Mouse (Mus musculus) embryonic facial prominence, embryonic 10.5 days (tissue): ENCODE results near the gene Cela2a. TPM values are rescaled to one million over a fixed set of nuclear protein-coding genes. Genes with fewer than 3 reads are reported as not detected.
A peak's percentile ranks its signal among the peaks of the same experiment; 100 is the strongest.
"Not testable (repeated sequence)": the region's sequence is repeated elsewhere in the genome, so short reads cannot be mapped to it uniquely, and the experiment has no call there.

Experiments
- DNase-seq: peaks from one replicate; pipeline ENCODE4 v3.0.0-alpha.2; 2017; ENCODE audit warnings: low spot score
- H3K27ac ChIP-seq: fragments of 300-500 bp; sonication (generic); replicated peaks from 2 replicates; pipeline ENCODE4 v1.5.1; 2016; ENCODE audit warnings: mild to moderate bottlenecking
- H3K27me3 ChIP-seq: fragments of 300-500 bp; sonication (generic); replicated peaks from 2 replicates; pipeline ENCODE4 v1.6.1; 2016; ENCODE audit warnings: low read depth, mild to moderate bottlenecking; ENCODE audit not compliant: poor library complexity, severe bottlenecking
- H3K36me3 ChIP-seq: fragments of 300-500 bp; sonication (generic); replicated peaks from 2 replicates; pipeline ENCODE4 v1.6.1; 2016; ENCODE audit warnings: mild to moderate bottlenecking, moderate library complexity
- H3K4me1 ChIP-seq: fragments of 300-500 bp; sonication (generic); 2 replicates; pipeline ENCODE4 v1.6.1; 2016
- H3K4me3 ChIP-seq: fragments of 300-500 bp; sonication (generic); 2 replicates; pipeline ENCODE4 v1.5.1; 2016; ENCODE audit warnings: mild to moderate bottlenecking, moderate library complexity
- H3K9me3 ChIP-seq: fragments of 300-500 bp; sonication (generic); 2 replicates; pipeline ENCODE4 v1.6.1; 2016; ENCODE audit warnings: mild to moderate bottlenecking
- WGBS: fragments of 180-500 bp; shearing (Covaris S2); methylation state at CpG from one replicate; pipeline ENCODE4 v1.1.7; 2016; 5-methylcytosine and 5-hydroxymethylcytosine counted together
- polyA plus RNA-seq: library from polyadenylated mRNA; unstranded; fragments of >200 nt; fragmentation: Nextera tagmentation; extraction: Ambion mirVana; gene quantifications from 2 replicates; pipeline ENCODE4 v1.2.1, GENCODE M21; 2016

The Cela2a gene
- polyA plus RNA-seq, 1 experiment from 2014 or later: not detected

DNA sequence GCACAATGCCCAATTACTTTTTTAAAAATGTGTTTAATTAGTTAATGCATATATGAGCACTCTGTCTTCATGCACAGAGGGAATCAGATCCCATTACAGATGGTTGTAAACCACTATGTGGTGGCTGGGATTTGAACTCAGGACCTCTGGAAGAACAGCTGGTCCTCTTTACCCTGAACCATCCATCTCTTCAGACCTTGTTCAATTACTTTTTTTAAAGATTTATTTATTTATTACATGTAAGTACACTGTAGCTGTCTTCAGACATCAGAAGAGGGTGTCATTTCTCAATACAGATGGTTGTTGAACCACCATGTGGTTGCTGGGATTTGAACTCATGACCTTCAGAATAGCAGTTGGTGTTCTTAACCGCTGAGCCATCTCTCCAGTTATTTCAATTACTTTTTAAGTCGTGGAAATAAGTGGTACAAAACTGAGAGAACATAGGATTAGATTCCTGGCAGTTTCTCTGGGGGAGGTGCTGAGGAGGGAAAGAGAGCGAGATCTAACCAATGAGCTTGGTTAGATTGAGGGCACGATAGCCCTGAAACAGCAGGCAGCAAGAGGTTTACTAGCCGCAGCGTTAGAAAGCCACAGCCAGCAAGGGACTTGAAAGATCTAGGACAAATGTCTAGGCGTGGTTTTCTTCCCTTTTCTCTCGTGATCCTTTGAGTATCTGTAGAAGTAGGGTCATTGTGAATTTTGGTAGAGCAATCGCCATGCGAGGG is 33.2 kb downstream of the Cela2a start:
- H3K4me3 ChIP-seq: peak overlapping the region; percentile 73
- WGBS: 12% methylated on average over 10 of the region's 10 CpGs
- no peak for DNase-seq
- no peaks in the 10 kb centered on the region for H3K27me3 ChIP-seq
- H3K9me3 ChIP-seq: no peaks in the 10 kb centered on the region
- H3K27ac ChIP-seq: peak overlapping the region; percentile 89
- H3K4me1 ChIP-seq: peaks cover 39% of the 10 kb centered on the region
- H3K36me3 ChIP-seq: peaks cover 24% of the 10 kb centered on the region

- peaks cover 39% of the 10 kb centered on the region for H3K4me1 ChIP-seq
- H3K9me3 ChIP-seq: no peaks in the 10 kb centered on the region
- no peaks in the 10 kb centered on the region for H3K27me3 ChIP-seq
- no peak overlapping the region for H3K27ac ChIP-seq
- DNase-seq: no peak
- WGBS: 91% methylated on average over 8 of the region's 8 CpGs
- H3K4me3 ChIP-seq: no peak overlapping the region
- peaks cover 24% of the 10 kb centered on the region for H3K36me3 ChIP-seq
Observed at GRCm38 (mm10) chr4:141791951-141792350, 34.0 kb downstream of the Cela2a start.

DNA sequence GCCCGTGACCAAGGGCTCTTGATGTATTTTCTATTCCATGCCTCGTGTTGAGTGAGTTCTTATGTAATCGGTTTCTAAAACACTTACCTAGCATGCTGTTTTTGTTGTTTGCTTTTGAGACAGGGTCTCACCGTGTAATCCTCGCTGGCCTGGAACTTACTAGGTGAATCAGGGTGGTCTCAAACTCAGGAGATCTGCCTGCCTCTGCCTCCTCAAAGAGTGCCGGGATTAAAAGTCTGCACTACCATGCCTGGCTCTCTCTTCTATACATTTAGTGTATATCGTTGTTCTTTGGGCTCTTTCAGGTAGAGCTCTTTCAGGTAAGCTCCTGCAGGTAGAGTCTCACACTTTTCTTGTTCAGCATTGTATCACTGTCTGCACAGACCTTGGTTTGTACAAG is 34.5 kb downstream of the Cela2a start:
- WGBS: 93% methylated on average over 7 of the region's 7 CpGs
- no peak overlapping the region for H3K27ac ChIP-seq
- H3K36me3 ChIP-seq: peaks cover 22% of the 10 kb centered on the region
- H3K9me3 ChIP-seq: no peaks in the 10 kb centered on the region
- peaks cover 38% of the 10 kb centered on the region for H3K4me1 ChIP-seq
- H3K27me3 ChIP-seq: no peaks in the 10 kb centered on the region
- no peak for DNase-seq
- H3K4me3 ChIP-seq: no peak overlapping the region

- peak within 1 kb of the TSS; percentile 89 for H3K4me3 ChIP-seq
- peak; percentile 98 for DNase-seq
- WGBS: under 1% methylated on average over 42 of the region's 42 CpGs
- H3K9me3 ChIP-seq: no peaks in the 10 kb centered on the region
- peaks cover 25% of the 10 kb centered on the region for H3K36me3 ChIP-seq
- peak within 1 kb of the TSS; percentile 92 for H3K27ac ChIP-seq
- H3K27me3 ChIP-seq: no peaks in the 10 kb centered on the region
- peaks cover 32% of the 10 kb centered on the region for H3K4me1 ChIP-seq
Observed at GRCm38 (mm10) chr4:141790524-141790990, 35.4 kb downstream of the Cela2a start, which contains the start of gene Dnajc16. TSS of gene Dnajc16 (minus strand) at chr4:141790931.

DNA sequence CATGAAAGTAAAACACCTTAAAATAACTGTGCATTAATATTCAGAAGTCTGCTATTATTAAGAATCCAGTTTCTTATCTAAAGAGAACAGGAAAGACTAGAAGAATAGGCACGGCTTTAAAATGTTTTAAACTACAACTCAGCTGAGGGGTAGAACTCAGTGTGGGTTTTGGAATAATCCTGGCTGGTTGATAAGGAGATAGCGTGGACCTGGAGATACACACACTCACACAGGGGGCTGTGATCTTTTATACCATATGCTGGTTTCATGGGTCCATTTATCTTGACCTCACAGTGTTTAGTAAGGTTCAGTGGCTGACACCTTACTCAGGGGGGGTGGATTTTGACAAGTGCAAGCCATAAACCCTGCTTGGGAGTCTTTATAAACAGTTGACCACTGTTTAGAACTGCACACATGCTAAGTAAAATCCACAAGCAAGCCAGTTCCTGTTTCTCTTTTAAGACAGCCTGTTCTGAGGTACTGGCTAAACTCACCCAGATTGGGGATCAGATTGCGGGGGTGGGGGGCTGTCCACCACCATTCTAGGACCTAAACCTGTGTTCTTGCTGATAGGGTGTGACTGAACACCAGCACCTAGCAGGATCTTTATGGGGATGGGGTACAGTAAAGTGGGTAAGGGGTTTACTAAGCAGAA is 36.3 kb downstream of the Cela2a start:
- Histone ChIP-seq H3K9me3 (no peaks in the 10 kb centered on the region), H3K4me3 (peak overlapping the region; percentile 89), H3K36me3 (peaks cover 34% of the 10 kb centered on the region), H3K4me1 (peaks cover 25% of the 10 kb centered on the region), H3K27ac (peak overlapping the region; percentile 92), H3K27me3 (no peaks in the 10 kb centered on the region)
- WGBS: 62% methylated on average over 3 of the region's 3 CpGs
- DNase-seq: no peak

- no peak for DNase-seq
- Histone ChIP-seq H3K4me1 (peaks cover 12% of the 10 kb centered on the region), H3K4me3 (no peak overlapping the region), H3K27me3 (no peaks in the 10 kb centered on the region), H3K27ac (no peak overlapping the region), H3K36me3 (peaks cover 56% of the 10 kb centered on the region), H3K9me3 (no peaks in the 10 kb centered on the region)
- WGBS: 93% methylated on average over 7 of the region's 7 CpGs
Observed at GRCm38 (mm10) chr4:141787462-141787861, 38.5 kb downstream of the Cela2a start.

- H3K9me3 ChIP-seq: no peaks in the 10 kb centered on the region
- 85% methylated on average over 6 of the region's 6 CpGs for WGBS
- no peak overlapping the region for H3K27ac ChIP-seq
- H3K27me3 ChIP-seq: no peaks in the 10 kb centered on the region
- no peak overlapping the region for H3K4me3 ChIP-seq
- DNase-seq: no peak
- H3K4me1 ChIP-seq: peaks cover 12% of the 10 kb centered on the region
- peaks cover 60% of the 10 kb centered on the region for H3K36me3 ChIP-seq
Observed at GRCm38 (mm10) chr4:141787046-141787445, 38.9 kb downstream of the Cela2a start.

GRCm38 (mm10) chr4:141786141-141786540 is 39.8 kb downstream of the Cela2a start:
- no peak for DNase-seq
- peaks cover 69% of the 10 kb centered on the region for H3K36me3 ChIP-seq

GRCm38 (mm10) chr4:141784835-141785234 is 41.1 kb downstream of the Cela2a start:
- H3K36me3 ChIP-seq: peaks cover 82% of the 10 kb centered on the region

More at GRCm38 (mm10) chr4:141786141-141786540, 39.8 kb downstream of the Cela2a start:
- H3K4me3 ChIP-seq: no peak overlapping the region
- H3K9me3 ChIP-seq: no peaks in the 10 kb centered on the region
- no peaks in the 10 kb centered on the region for H3K27me3 ChIP-seq
- 85% methylated on average over 13 of the region's 13 CpGs for WGBS
- no peak overlapping the region for H3K27ac ChIP-seq
- H3K4me1 ChIP-seq: peaks cover 11% of the 10 kb centered on the region

DNA sequence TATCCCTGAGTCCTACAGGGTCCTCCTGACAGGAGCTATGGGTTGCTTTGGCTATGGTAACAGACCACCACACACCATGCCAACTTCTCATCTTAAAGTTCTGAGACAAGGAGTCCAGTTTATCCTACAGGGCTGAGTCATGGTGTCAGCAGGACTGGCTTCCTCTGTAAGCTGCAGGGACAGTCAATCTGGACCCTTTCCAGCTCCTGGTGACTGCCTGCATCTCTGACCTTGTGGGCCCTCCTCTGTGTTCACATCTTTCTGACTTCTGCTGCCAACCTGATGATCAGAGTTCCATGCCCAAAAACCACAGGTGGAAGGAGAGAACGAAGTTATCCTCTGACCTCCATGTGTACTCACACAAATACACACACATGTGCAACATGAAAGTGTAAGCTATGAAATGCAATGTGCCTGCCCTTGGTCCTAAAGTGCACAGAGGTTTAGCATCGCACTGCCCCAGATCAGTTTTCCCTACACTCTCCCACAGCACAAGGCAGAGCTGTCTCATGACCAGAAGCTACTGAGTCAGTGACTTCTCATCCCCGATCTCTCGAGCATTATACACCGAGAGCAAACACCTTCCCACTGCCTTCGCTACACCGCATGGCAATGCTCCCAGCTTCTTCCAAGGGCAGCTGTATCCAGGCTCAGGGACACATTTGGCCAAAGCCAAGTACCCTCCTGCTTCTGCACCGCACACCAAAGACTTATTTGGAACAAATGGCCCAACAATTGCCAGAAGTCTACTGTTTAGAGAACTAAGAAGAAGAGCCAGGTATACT is 44.6 kb downstream of the Cela2a start:
- DNase-seq: no peak
- WGBS: 95% methylated on average over 8 of the region's 8 CpGs
- Histone ChIP-seq H3K27ac (no peak overlapping the region), H3K27me3 (no peaks in the 10 kb centered on the region), H3K4me3 (no peak overlapping the region), H3K36me3 (peaks cover 97% of the 10 kb centered on the region), H3K4me1 (no peaks in the 10 kb centered on the region), H3K9me3 (no peaks in the 10 kb centered on the region)

More at GRCm38 (mm10) chr4:141784835-141785234, 41.1 kb downstream of the Cela2a start:
- WGBS: 90% methylated on average over 5 of the region's 5 CpGs
- no peak for DNase-seq
- no peaks in the 10 kb centered on the region for H3K9me3 ChIP-seq
- no peaks in the 10 kb centered on the region for H3K27me3 ChIP-seq
- peaks cover 4% of the 10 kb centered on the region for H3K4me1 ChIP-seq
- no peak overlapping the region for H3K4me3 ChIP-seq
- no peak overlapping the region for H3K27ac ChIP-seq

DNA sequence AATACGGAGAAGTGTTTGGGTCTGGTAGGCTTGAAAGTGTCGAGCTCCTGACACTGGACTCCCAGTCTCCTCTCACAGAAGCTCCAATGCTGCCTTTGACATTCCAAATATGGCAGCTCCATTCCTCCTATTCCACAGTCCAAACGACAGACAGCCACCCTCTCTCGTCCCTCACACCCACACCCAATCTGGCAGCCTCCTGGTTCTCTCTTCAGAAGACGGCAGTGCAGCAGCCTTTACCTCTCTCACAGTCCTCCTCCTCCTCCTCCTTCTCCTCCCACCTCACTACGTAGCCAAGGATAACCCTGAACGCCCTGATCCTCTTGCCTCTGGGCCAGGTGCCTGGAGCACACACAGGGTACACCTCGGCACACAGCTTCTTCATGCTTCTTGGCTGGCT is 46.1 kb downstream of the Cela2a start:
- H3K4me1 ChIP-seq: no peaks in the 10 kb centered on the region
- 91% methylated on average over 8 of the region's 8 CpGs for WGBS

DNA sequence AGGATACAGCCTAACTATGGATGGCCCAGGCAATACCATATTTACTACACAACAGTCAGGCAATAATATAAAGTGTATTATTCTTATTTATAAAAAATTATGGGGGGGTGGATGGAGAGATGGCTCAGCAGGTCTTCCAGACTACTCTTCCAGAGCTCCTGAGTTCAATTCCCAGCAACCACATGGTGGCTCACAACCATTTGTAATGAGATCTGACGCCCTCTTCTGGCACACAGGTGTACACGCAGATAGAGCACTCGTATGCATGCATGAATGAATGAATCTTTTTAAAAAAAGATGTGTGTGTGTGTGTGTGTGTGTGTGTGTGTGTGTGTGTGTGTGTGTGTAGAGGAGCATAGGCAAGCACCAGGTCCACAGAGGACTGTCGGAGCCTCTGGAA is 52.9 kb downstream of the Cela2a start:
- H3K4me1 ChIP-seq, H3K4me3 ChIP-seq, DNase-seq, H3K9me3 ChIP-seq, H3K27me3 ChIP-seq, H3K27ac ChIP-seq: not testable (repeated sequence)
- 80% methylated on average over 4 of the region's 4 CpGs for WGBS
- peaks cover 98% of the 10 kb centered on the region for H3K36me3 ChIP-seq

More for the DNA sequence above, 46.1 kb downstream of the Cela2a start:
- no peaks in the 10 kb centered on the region for H3K27me3 ChIP-seq
- DNase-seq: no peak
- peaks cover 98% of the 10 kb centered on the region for H3K36me3 ChIP-seq
- H3K9me3 ChIP-seq: no peaks in the 10 kb centered on the region
- H3K27ac ChIP-seq: no peak overlapping the region
- H3K4me3 ChIP-seq: no peak overlapping the region
